12 mouse cellular contexts compared by ENCODE assay signal in genomic region chr6:92812702-92813370, GRCm38 (mm10). TPM values are rescaled to one million over a fixed set of nuclear protein-coding genes. Genes with fewer than 3 reads are reported as not detected.
DNase-seq lines count a peak whose midpoint lies in the region; ATAC-seq lines count a peak whose summit lies in the region.
"Had no signal": no experiment of that assay in that cellular context is flagged by ENCODE, and none has a peak within 500 bp of the region (broad histone marks: within the 10 kb centered on the region; RNA-seq: fewer than 3 reads in every experiment).

No protein-coding gene starts in this region.

- H3K9ac ChIP-seq in kidney, embryonic 14.5 days (ENCODE audit: low read depth, low read length): no peak overlapping the region
- no peak overlapping the region for H3K9ac ChIP-seq in neural tube, embryonic 15.5 days (replicated peaks)
- H3K9ac ChIP-seq: forebrain, embryonic 13.5 days; midbrain, embryonic 12.5 days had no signal

- peak; percentile 24 for DNase-seq in kidney, adult 11 months
- peak; percentile 62 for DNase-seq in brain, adult 2 months (ENCODE audit: low read depth, low spot score)
- peak; percentile 35 for DNase-seq in cerebellum, adult 9-11 months
- DNase-seq in layer of hippocampus, adult 18-20 months (ENCODE audit: low spot score in 2 of 2): peak; percentile 39 to 79
- DNase-seq in frontal cortex, postnatal 25 days (ENCODE audit: low spot score in 2 of 2): no peak
- DNase-seq in adrenal gland, adult (ENCODE audit: inconsistent age in 2 of 2, low spot score in 1 of 2): no peak
- DNase-seq: right cerebral cortex, postnatal 25 days had no signal

- 54% methylated on average over 2 of the region's 2 CpGs for WGBS in kidney, embryonic 14.5 days
- WGBS in neural tube, embryonic 15.5 days: 44% methylated on average over 2 of the region's 2 CpGs

- no peak for ATAC-seq in kidney, embryonic 14.5 days (ENCODE audit: low FRiP score, low TSS enrichment)
- no peak for ATAC-seq in neural tube, embryonic 15.5 days (ENCODE audit: low FRiP score)
- ATAC-seq: forebrain, embryonic 13.5 days had no signal

- H3K4me1 ChIP-seq in kidney, embryonic 14.5 days (ENCODE audit: control insufficient read depth, insufficient read depth, low read length): no peaks in the 10 kb centered on the region
- peaks cover 11% of the 10 kb centered on the region for H3K4me1 ChIP-seq in neural tube, embryonic 15.5 days

- no peak overlapping the region for H3K27ac ChIP-seq in kidney, embryonic 14.5 days (ENCODE audit: low read depth, low read length)
- no peak overlapping the region for H3K27ac ChIP-seq in neural tube, embryonic 15.5 days (replicated peaks)
- H3K27ac ChIP-seq: forebrain, embryonic 13.5 days; midbrain, embryonic 12.5 days had no signal

- no peak overlapping the region for H3K4me3 ChIP-seq in kidney, embryonic 14.5 days (ENCODE audit: low read length)
- H3K4me3 ChIP-seq in neural tube, embryonic 15.5 days (replicated peaks): no peak overlapping the region
- H3K4me3 ChIP-seq: forebrain, embryonic 13.5 days; midbrain, embryonic 12.5 days had no signal

- no peaks in the 10 kb centered on the region for H3K9me3 ChIP-seq in kidney, embryonic 14.5 days (ENCODE audit: control insufficient read depth, low read length)
- H3K9me3 ChIP-seq in neural tube, embryonic 15.5 days (replicated peaks): no peaks in the 10 kb centered on the region
- H3K9me3 ChIP-seq: forebrain, embryonic 13.5 days; midbrain, embryonic 12.5 days had no signal

- no peaks in the 10 kb centered on the region for H3K27me3 ChIP-seq in kidney, embryonic 14.5 days (ENCODE audit: control insufficient read depth, insufficient read depth, low read length)
- no peaks in the 10 kb centered on the region for H3K27me3 ChIP-seq in neural tube, embryonic 15.5 days (replicated peaks)

- H3K36me3 ChIP-seq in kidney, embryonic 14.5 days (ENCODE audit: control insufficient read depth, insufficient read depth, low read length): peaks cover 41% of the 10 kb centered on the region
- no peaks in the 10 kb centered on the region for H3K36me3 ChIP-seq in neural tube, embryonic 15.5 days
- H3K36me3 ChIP-seq: midbrain, embryonic 12.5 days had no signal

- H3K4me2 ChIP-seq in kidney, embryonic 14.5 days (replicated peaks; ENCODE audit: low read depth, low read length): no peak overlapping the region
- H3K4me2 ChIP-seq in neural tube, embryonic 15.5 days: no peak overlapping the region
- H3K4me2 ChIP-seq: forebrain, embryonic 13.5 days; midbrain, embryonic 12.5 days had no signal

RNA-seq across cellular contexts. Expression of gene A730049H05Rik, which starts 3.4 kb away (rescaled TPM):
- 1.2 and 1.6 TPM in 2 replicates for polyA plus RNA-seq in kidney, embryonic 14.5 days (2014; fragmentation: Nextera tagmentation; extraction: Ambion mirVana)
- under 1 TPM in 1 of 2 experiments, not detected in 1; 0.20 TPM for total RNA-seq in layer of hippocampus, adult 18-20 months (2021)
- 0.36 and 0.68 TPM in 2 replicates for polyA plus RNA-seq in neural tube, embryonic 15.5 days (2015; fragmentation: Nextera tagmentation; extraction: Ambion mirVana)
- total RNA-seq: left cerebral cortex, adult 18-20 months had no signal

RNA-seq across cellular contexts. Expression of gene Gm15737, which starts 56.3 kb away (rescaled TPM):
- polyA plus RNA-seq in kidney, embryonic 14.5 days (2014; fragmentation: Nextera tagmentation; extraction: Ambion mirVana): 0.26 and 0.27 TPM in 2 replicates
- total RNA-seq in layer of hippocampus, adult 18-20 months (2021): not detected
- not detected in 2 replicates for polyA plus RNA-seq in neural tube, embryonic 15.5 days (2015; fragmentation: Nextera tagmentation; extraction: Ambion mirVana)
- total RNA-seq: left cerebral cortex, adult 18-20 months had no signal
- polyA plus RNA-seq: forebrain, embryonic 13.5 days; midbrain, embryonic 12.5 days had no signal

Comparison
In these comparisons a context has a peak if more than half of its experiments do, and no peak if none do; other contexts are left out.
1. DNase-seq: peak in kidney, adult 11 months (single experiment), brain, adult 2 months (single experiment), cerebellum, adult 9-11 months (single experiment) and layer of hippocampus, adult 18-20 months (2 of 2); none in frontal cortex, postnatal 25 days (0 of 2) and adrenal gland, adult (0 of 2).